Mouse (Mus musculus) olfactory bulb, adult 2 months (tissue): ENCODE data around the gene Auh.

Source experiments
- CTCF ChIP-seq: fragments of 200-500 bp; IDR thresholded peaks from 2 replicates; pipeline ENCODE4 v1.5.1; 2012; ENCODE audit warnings: low read depth, mild to moderate bottlenecking, low read length, moderate library complexity; ENCODE audit not compliant: insufficient read depth
- POLR2A ChIP-seq: fragments of 200-500 bp; IDR thresholded peaks from 2 replicates; pipeline ENCODE4 v1.6.1; 2012; ENCODE audit warnings: mild to moderate bottlenecking, low read depth, low read length, moderate library complexity; ENCODE audit not compliant: insufficient read depth

- TF ChIP-seq CTCF: no peak
- no peak for TF ChIP-seq POLR2A
These were observed 107.9 kb downstream of the Auh start for GRCm38 (mm10) chr13:52821571-52821970.
